14 mouse cellular contexts compared by ENCODE assay signal in genomic region chr9:73055441-73055911, GRCm38 (mm10). TPM values are rescaled to one million over a fixed set of nuclear protein-coding genes. Genes with fewer than 3 reads are reported as not detected.
A peak's percentile ranks its signal among the peaks of the same experiment; 100 is the strongest.
DNase-seq lines count a peak whose midpoint lies in the region; ATAC-seq and TF ChIP-seq lines count a peak whose summit lies in the region.
"Had no signal": no experiment of that assay in that cellular context is flagged by ENCODE, and none has a peak within 500 bp of the region (broad histone marks: within the 10 kb centered on the region; RNA-seq: fewer than 3 reads in every experiment).

No protein-coding gene starts in this region.

- peak; percentile 34 to 42 for DNase-seq in cerebellum, adult 18-20 months
- DNase-seq in cerebellum, postnatal 4 days (ENCODE audit: low spot score in 2 of 2) = no peak
- DNase-seq in liver, postnatal 0 days = no peak
- no peak for DNase-seq in liver
- DNase-seq in T-cell, adult 2 months (ENCODE audit: low spot score) = peak; percentile 34
- DNase-seq in kidney, postnatal 25 days = peak; percentile 46 to 81
- no peak for DNase-seq in cerebellum, adult 11-12 months
- DNase-seq: cerebellum, postnatal 14 days; gastrocnemius, postnatal 10 days; layer of hippocampus, postnatal 36 days had no signal

- no peak overlapping the region for H3K4me3 ChIP-seq in liver, postnatal 0 days (ENCODE audit: low read depth, low read length)
- no peak overlapping the region for H3K4me3 ChIP-seq in hindbrain, embryonic 16.5 days (ENCODE audit: low read length)
- H3K4me3 ChIP-seq: hindbrain, embryonic 12.5 days; liver, embryonic 15.5 days had no signal

- H3K27ac ChIP-seq in liver, postnatal 0 days (ENCODE audit: low read depth) = peak overlapping the region; percentile 48
- no peak overlapping the region for H3K27ac ChIP-seq in hindbrain, embryonic 16.5 days (ENCODE audit: low read depth, low read length)
- H3K27ac ChIP-seq: hindbrain, embryonic 12.5 days; liver, embryonic 15.5 days had no signal

- no peaks in the 10 kb centered on the region for H3K9me3 ChIP-seq in liver, postnatal 0 days (ENCODE audit: low read length)
- H3K9me3 ChIP-seq in hindbrain, embryonic 16.5 days (ENCODE audit: control insufficient read depth, low read length) = no peaks in the 10 kb centered on the region
- H3K9me3 ChIP-seq: hindbrain, embryonic 12.5 days; liver, embryonic 15.5 days had no signal

- peak; percentile 63; the same call in 1 of the 2 replicates for TF ChIP-seq EP300 in liver, postnatal 0 days (IDR thresholded peaks at IDR 0.05; ENCODE audit: low read depth)

- no peak for ATAC-seq in liver, postnatal 0 days
- no peak for ATAC-seq in hindbrain, embryonic 16.5 days
- ATAC-seq: midbrain, embryonic 16.5 days had no signal

- no peak overlapping the region for H3K9ac ChIP-seq in liver, postnatal 0 days (replicated peaks)
- no peak overlapping the region for H3K9ac ChIP-seq in hindbrain, embryonic 16.5 days (ENCODE audit: low read depth, low read length)
- H3K9ac ChIP-seq: hindbrain, embryonic 12.5 days; liver, embryonic 15.5 days had no signal

- H3K4me1 ChIP-seq in liver, postnatal 0 days (ENCODE audit: insufficient read depth) = peaks cover 2% of the 10 kb centered on the region; the same call in 1 of the 2 replicates
- H3K4me1 ChIP-seq in hindbrain, embryonic 16.5 days (ENCODE audit: control insufficient read depth, insufficient read depth, low read depth, low read length) = no peaks in the 10 kb centered on the region
- H3K4me1 ChIP-seq: hindbrain, embryonic 12.5 days had no signal

- H3K36me3 ChIP-seq in liver, postnatal 0 days (replicated peaks; ENCODE audit: insufficient read depth, low read length) = no peaks in the 10 kb centered on the region
- H3K36me3 ChIP-seq in hindbrain, embryonic 16.5 days (ENCODE audit: control insufficient read depth, insufficient read depth, low read length) = no peaks in the 10 kb centered on the region
- H3K36me3 ChIP-seq: hindbrain, embryonic 12.5 days; liver, embryonic 15.5 days had no signal

- WGBS in liver, postnatal 0 days (ENCODE audit: insufficient replicate concordance) = 66% methylated on average over 10 of the region's 10 CpGs
- 77% methylated on average over 10 of the region's 10 CpGs for WGBS in hindbrain, embryonic 16.5 days

- no peaks in the 10 kb centered on the region for H3K27me3 ChIP-seq in liver, postnatal 0 days (ENCODE audit: insufficient read depth, low read length)
- no peaks in the 10 kb centered on the region for H3K27me3 ChIP-seq in hindbrain, embryonic 16.5 days (replicated peaks; ENCODE audit: control insufficient read depth, insufficient read depth, low read length)
- H3K27me3 ChIP-seq: hindbrain, embryonic 12.5 days; liver, embryonic 15.5 days had no signal

- TF ChIP-seq CTCF in liver, postnatal 0 days (IDR thresholded peaks at IDR 0.05; ENCODE audit: low read depth) = no peak

- no peak overlapping the region for H3K4me2 ChIP-seq in liver, postnatal 0 days (ENCODE audit: low read depth, low read length)
- no peak overlapping the region for H3K4me2 ChIP-seq in hindbrain, embryonic 16.5 days (ENCODE audit: low read length)
- H3K4me2 ChIP-seq: hindbrain, embryonic 12.5 days; liver, embryonic 15.5 days had no signal

RNA-seq across cellular contexts. Expression of gene Rab27a, which starts 10.8 kb away (rescaled TPM):
- 5.7 and 7.0 TPM in 2 replicates for polyA plus RNA-seq in liver, postnatal 0 days (2015; fragmentation: Nextera tagmentation; extraction: Ambion mirVana)
- polyA plus RNA-seq in hindbrain, embryonic 16.5 days (2015; fragmentation: Nextera tagmentation; extraction: Ambion mirVana) = 3.8 and 4.6 TPM in 2 replicates

RNA-seq across cellular contexts. Expression of gene Pigb, which starts 15.3 kb away (rescaled TPM):
- polyA plus RNA-seq in liver, postnatal 0 days (2015; fragmentation: Nextera tagmentation; extraction: Ambion mirVana) = 2.9 and 3.1 TPM in 2 replicates
- 14.6 and 17.3 TPM in 2 replicates for polyA plus RNA-seq in hindbrain, embryonic 16.5 days (2015; fragmentation: Nextera tagmentation; extraction: Ambion mirVana)

RNA-seq across cellular contexts. Expression of gene Khdc3, which starts 46.2 kb away (rescaled TPM):
- polyA plus RNA-seq in liver, postnatal 0 days (2015; fragmentation: Nextera tagmentation; extraction: Ambion mirVana) = 0.14 TPM in 1 of 2 replicates, not detected in the other
- 0.12 and 0.24 TPM in 2 replicates for polyA plus RNA-seq in hindbrain, embryonic 16.5 days (2015; fragmentation: Nextera tagmentation; extraction: Ambion mirVana)

RNA-seq across cellular contexts. Expression of gene Gm20509, which starts 46.8 kb away (rescaled TPM):
- polyA plus RNA-seq in liver, postnatal 0 days (2015; fragmentation: Nextera tagmentation; extraction: Ambion mirVana) = not detected in 2 replicates
- polyA plus RNA-seq in hindbrain, embryonic 16.5 days (2015; fragmentation: Nextera tagmentation; extraction: Ambion mirVana) = not detected in 2 replicates
- polyA plus RNA-seq: hindbrain, embryonic 12.5 days; liver, embryonic 15.5 days; midbrain, embryonic 16.5 days had no signal

RNA-seq across cellular contexts. Expression of gene Rsl24d1, which starts 57.8 kb away (rescaled TPM):
- 39.0 and 41.4 TPM in 2 replicates for polyA plus RNA-seq in liver, postnatal 0 days (2015; fragmentation: Nextera tagmentation; extraction: Ambion mirVana)
- 93.9 and 98.9 TPM in 2 replicates for polyA plus RNA-seq in hindbrain, embryonic 16.5 days (2015; fragmentation: Nextera tagmentation; extraction: Ambion mirVana)

Comparison
In these comparisons a context has a peak if more than half of its experiments do, and no peak if none do; other contexts are left out.
1. DNase-seq: peak in cerebellum, adult 18-20 months (2 of 2), T-cell, adult 2 months (single experiment) and kidney, postnatal 25 days (2 of 2); none in cerebellum, postnatal 4 days (0 of 2), liver, postnatal 0 days (single experiment), liver (single experiment) and cerebellum, adult 11-12 months (single experiment).